Mouse (Mus musculus) embryonic facial prominence, embryonic 12.5 days (tissue): ENCODE results near the gene Naif1. TPM values are rescaled to one million over a fixed set of nuclear protein-coding genes. Genes with fewer than 3 reads are reported as not detected.
A peak's percentile ranks its signal among the peaks of the same experiment; 100 is the strongest.

ENCODE experiments used
- ATAC-seq: fragments of 200-750 bp; cut with Nextera tagmentation; 2 replicates; pipeline ENCODE4 v1.8.0; 2017; ENCODE audit not compliant: insufficient number of reproducible peaks, insufficient read depth, low FRiP score, low TSS enrichment
- H3K27ac ChIP-seq: fragments of 300-500 bp; sonication (generic); 2 replicates; pipeline ENCODE4 v1.5.1; 2016; ENCODE audit warnings: mild to moderate bottlenecking
- H3K27me3 ChIP-seq: fragments of 300-500 bp; sonication (generic); 2 replicates; pipeline ENCODE4 v1.6.1; 2016; ENCODE audit warnings: mild to moderate bottlenecking, moderate library complexity
- H3K36me3 ChIP-seq: fragments of 300-500 bp; sonication (generic); 2 replicates; pipeline ENCODE4 v1.6.1; 2016; ENCODE audit warnings: mild to moderate bottlenecking
- H3K4me1 ChIP-seq: fragments of 300-500 bp; sonication (generic); 2 replicates; pipeline ENCODE4 v1.6.1; 2016
- H3K4me2 ChIP-seq: fragments of 300-500 bp; sonication (generic); replicated peaks from 2 replicates; pipeline ENCODE4 v1.6.1; 2016; ENCODE audit warnings: mild to moderate bottlenecking, moderate library complexity
- H3K4me3 ChIP-seq: fragments of 300-500 bp; sonication (generic); 2 replicates; pipeline ENCODE4 v1.5.1; 2016; ENCODE audit warnings: mild to moderate bottlenecking
- H3K9ac ChIP-seq: fragments of 300-500 bp; sonication (generic); 2 replicates; pipeline ENCODE4 v1.6.1; 2016; ENCODE audit warnings: mild to moderate bottlenecking, moderate library complexity
- H3K9me3 ChIP-seq: fragments of 300-500 bp; sonication (generic); 2 replicates; pipeline ENCODE4 v1.6.1; 2016; ENCODE audit warnings: mild to moderate bottlenecking, moderate library complexity
- WGBS: fragments of 180-500 bp; shearing (Covaris S2); methylation state at CpG from one replicate; pipeline ENCODE4 v1.1.7; 2016; 5-methylcytosine and 5-hydroxymethylcytosine counted together
- polyA plus RNA-seq: library from polyadenylated mRNA; unstranded; fragments of >200 nt; fragmentation: Nextera tagmentation; extraction: Ambion mirVana; gene quantifications from 2 replicates; pipeline ENCODE4 v1.2.1, GENCODE M21; 2016

Naif1 gene
- polyA plus RNA-seq, 1 experiment from 2014 or later: 6.3 TPM

DNA sequence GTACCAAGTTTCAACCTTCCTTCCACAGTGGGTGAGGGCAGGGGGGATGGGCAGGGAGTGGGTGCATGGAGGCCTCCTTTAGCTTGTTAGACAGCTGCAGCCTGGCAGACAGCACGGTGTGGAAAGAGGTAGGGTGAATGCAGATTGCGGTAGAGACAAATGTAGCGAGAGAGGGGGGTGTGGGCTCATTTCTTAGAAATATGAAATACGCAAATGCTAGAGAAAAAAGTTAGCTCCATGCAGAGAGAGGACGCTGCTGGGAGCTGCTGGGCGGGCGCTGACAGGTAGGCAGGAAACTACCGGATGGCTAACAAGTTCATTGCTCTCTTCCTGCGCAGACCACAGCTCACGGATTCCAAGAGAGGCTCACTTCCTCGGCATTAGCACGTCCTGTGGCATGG is 43.0 kb downstream of the Naif1 start:
- ATAC-seq: no peak
- Histone ChIP-seq H3K27ac (no peak overlapping the region), H3K9ac (0 out of 2 replicates have a peak overlapping the region, but pooled peaks have one; percentile 24), H3K36me3 (no peaks in the 10 kb centered on the region), H3K9me3 (no peaks in the 10 kb centered on the region; the same call in 1 of the 2 replicates), H3K4me3 (no peak overlapping the region), H3K4me2 (no peak overlapping the region), H3K4me1 (no peaks in the 10 kb centered on the region), H3K27me3 (no peaks in the 10 kb centered on the region)
- 71% methylated on average over 12 of the region's 12 CpGs for WGBS

DNA sequence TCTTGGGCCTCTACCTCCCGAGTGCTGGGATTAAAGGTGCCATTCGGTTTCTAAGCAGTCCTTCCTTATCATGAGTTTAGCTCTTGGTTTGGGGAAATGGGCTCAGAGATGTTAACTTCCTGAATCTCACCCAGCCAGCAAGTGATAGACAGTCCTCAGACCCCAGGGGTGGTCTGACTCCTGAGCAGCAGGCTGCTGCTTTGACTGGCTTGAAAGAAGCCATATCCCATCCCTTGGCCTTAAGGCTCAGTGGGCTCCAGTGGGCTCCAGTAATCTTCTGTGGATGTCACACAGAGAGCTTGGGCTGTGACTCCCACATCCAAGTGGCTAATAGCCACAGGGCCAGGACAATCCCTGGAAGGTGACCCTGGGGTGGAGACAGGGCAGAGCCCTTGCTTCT is 44.3 kb downstream of the Naif1 start:
- Histone ChIP-seq H3K27me3 (no peaks in the 10 kb centered on the region), H3K36me3 (no peaks in the 10 kb centered on the region), H3K4me2 (no peak overlapping the region), H3K4me1 (no peaks in the 10 kb centered on the region), H3K9ac (no peak overlapping the region), H3K4me3 (no peak overlapping the region), H3K27ac (no peak overlapping the region), H3K9me3 (no peaks in the 10 kb centered on the region; the same call in 1 of the 2 replicates)
- 71% methylated on average over 2 of the region's 2 CpGs for WGBS
- no peak for ATAC-seq

DNA sequence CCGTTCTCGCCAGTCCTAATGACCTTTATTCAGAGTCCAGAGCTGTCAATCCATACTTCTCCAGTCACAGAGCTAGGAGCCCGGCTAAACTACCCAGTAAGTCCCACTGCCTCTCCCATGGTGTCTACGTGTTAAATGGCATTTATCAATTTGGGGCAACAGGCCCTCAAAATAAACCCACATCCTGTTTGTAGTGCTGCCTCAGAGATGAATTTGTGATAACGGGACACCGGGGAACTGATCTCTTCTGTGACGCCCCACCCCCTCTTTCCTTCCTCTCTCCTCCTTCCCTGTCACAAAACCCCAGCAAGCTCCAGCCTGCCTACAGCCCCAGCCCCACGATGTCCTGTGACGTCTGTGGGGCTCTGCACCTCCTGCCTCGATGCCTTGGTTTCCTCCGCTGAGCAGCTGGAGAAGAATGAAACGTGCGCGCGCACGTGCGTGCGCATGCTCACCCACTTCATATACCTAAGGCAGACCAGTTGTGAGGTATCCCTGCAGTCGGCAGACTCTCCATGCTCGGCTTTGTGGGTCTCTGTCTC is 45.0 kb downstream of the Naif1 start:
- Histone ChIP-seq H3K4me2 (no peak overlapping the region), H3K27me3 (no peaks in the 10 kb centered on the region), H3K4me3 (no peak overlapping the region), H3K4me1 (no peaks in the 10 kb centered on the region), H3K36me3 (no peaks in the 10 kb centered on the region), H3K9me3 (no peaks in the 10 kb centered on the region; the same call in 1 of the 2 replicates), H3K27ac (no peak overlapping the region), H3K9ac (no peak overlapping the region)
- ATAC-seq: no peak
- WGBS: 71% methylated on average over 20 of the region's 20 CpGs

DNA sequence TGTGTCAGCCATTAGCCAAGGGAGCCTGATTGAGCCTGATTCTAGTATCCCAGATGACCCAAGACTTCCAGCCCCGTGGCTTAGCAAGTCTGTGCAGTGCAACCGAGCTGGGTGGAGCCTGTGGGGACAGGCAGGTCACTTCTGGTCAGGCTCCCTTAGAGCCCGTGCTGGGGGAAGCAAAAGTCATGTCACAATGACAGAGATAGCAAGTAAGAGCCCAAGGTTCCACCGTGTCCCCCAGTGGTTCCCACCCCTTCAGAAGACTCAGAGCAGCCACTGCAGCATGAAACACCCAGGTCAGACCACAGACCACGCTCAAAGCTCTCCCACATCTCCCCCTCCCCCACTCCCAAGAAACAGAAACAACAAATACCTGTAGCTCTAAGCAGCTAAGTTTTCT is 45.9 kb downstream of the Naif1 start:
- H3K9me3 ChIP-seq: no peaks in the 10 kb centered on the region; the same call in 1 of the 2 replicates
- no peak overlapping the region for H3K4me2 ChIP-seq
- no peaks in the 10 kb centered on the region for H3K4me1 ChIP-seq
- H3K9ac ChIP-seq: no peak overlapping the region
- no peak overlapping the region for H3K4me3 ChIP-seq
- H3K36me3 ChIP-seq: no peaks in the 10 kb centered on the region
- H3K27ac ChIP-seq: no peak overlapping the region
- no peak for ATAC-seq
- WGBS: 58% methylated on average over 5 of the region's 5 CpGs
- no peaks in the 10 kb centered on the region for H3K27me3 ChIP-seq

DNA sequence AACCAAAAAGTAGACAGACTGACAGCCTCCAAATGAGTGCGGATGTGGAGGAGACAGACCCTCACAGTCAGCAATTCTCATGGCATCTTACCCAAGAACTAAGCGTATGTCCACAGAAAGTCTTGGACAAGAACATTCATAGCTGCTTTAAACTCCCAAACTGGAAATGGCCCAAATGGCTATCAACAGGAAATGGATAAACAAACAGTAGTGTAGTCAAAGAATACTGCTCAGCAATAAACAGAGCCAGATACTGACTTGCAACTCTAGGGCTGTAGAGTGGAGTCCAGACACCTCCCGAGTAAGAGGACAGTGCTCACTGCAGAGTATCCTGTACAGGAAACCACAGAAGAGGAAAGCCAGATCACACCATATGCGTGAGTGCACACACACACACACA is 49.1 kb downstream of the Naif1 start:
- H3K36me3 ChIP-seq: no peaks in the 10 kb centered on the region
- no peak overlapping the region for H3K4me3 ChIP-seq
- no peaks in the 10 kb centered on the region for H3K4me1 ChIP-seq
- no peak overlapping the region for H3K27ac ChIP-seq
- H3K9me3 ChIP-seq: no peaks in the 10 kb centered on the region; the same call in 1 of the 2 replicates
- WGBS: 93% methylated on average over 4 of the region's 4 CpGs
- H3K9ac ChIP-seq: no peak overlapping the region
- no peak for ATAC-seq
- H3K4me2 ChIP-seq: no peak overlapping the region
- no peaks in the 10 kb centered on the region for H3K27me3 ChIP-seq

DNA sequence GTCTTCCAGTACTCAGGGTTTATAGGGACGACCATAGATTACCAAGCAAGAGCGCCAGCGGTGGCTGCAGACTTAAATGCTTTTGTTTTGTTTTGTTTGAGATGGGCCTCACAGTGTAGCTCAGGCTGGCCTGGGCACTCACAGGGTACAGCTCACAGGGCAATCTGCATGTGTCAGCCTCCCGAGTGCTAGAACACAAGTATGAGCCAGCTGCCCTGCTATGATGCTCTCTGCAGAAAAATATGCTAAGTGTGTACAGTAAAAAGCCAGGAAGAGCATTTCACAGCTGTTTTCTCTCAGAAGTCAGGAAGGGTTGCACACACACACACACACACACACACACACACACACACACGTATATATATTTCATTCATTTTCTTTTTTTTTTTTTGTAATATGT is 50.2 kb downstream of the Naif1 start:
- H3K9ac ChIP-seq: no peak overlapping the region
- no peak for ATAC-seq
- no peak overlapping the region for H3K27ac ChIP-seq
- no peaks in the 10 kb centered on the region for H3K36me3 ChIP-seq
- no peaks in the 10 kb centered on the region; the same call in 1 of the 2 replicates for H3K9me3 ChIP-seq
- H3K27me3 ChIP-seq: no peaks in the 10 kb centered on the region
- WGBS: 73% methylated on average over 5 of the region's 5 CpGs
- no peak overlapping the region for H3K4me2 ChIP-seq
- no peak overlapping the region for H3K4me3 ChIP-seq
- H3K4me1 ChIP-seq: no peaks in the 10 kb centered on the region

DNA sequence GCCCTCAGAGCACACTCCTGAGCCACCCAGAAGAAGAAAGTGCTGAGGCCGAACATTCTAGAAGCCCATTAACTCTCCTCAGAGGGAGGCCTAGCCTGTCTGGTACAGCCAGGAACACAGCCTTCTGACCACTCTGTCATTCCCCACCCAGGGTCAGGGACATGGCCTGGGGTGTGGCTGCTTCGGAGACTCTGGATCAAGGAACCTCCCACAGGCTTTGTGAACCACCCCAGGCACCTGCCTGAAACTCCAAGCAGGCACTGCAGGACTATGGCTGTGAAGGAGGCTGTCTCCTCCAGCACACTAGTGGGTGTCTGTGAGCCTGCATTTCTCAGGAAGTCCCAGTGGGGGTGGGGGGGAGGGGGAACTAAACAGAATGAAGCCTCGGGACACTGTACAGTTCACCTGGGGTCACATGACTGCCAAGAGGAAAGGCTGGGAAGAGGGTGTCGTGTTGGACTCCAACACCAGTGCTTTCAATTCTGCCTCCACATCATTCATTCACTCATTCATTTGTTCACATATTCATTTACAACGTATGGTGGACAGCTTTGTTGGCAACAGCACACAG is 51.6 kb downstream of the Naif1 start:
- H3K27ac ChIP-seq: no peak overlapping the region
- H3K4me2 ChIP-seq: no peak overlapping the region
- H3K4me3 ChIP-seq: no peak overlapping the region
- no peak; the same call in 1 of the 2 replicates for ATAC-seq
- no peaks in the 10 kb centered on the region for H3K36me3 ChIP-seq
- no peak overlapping the region for H3K9ac ChIP-seq
- H3K4me1 ChIP-seq: no peaks in the 10 kb centered on the region
- WGBS: 59% methylated on average over 5 of the region's 5 CpGs
- H3K27me3 ChIP-seq: no peaks in the 10 kb centered on the region
- no peaks in the 10 kb centered on the region; the same call in 1 of the 2 replicates for H3K9me3 ChIP-seq

DNA sequence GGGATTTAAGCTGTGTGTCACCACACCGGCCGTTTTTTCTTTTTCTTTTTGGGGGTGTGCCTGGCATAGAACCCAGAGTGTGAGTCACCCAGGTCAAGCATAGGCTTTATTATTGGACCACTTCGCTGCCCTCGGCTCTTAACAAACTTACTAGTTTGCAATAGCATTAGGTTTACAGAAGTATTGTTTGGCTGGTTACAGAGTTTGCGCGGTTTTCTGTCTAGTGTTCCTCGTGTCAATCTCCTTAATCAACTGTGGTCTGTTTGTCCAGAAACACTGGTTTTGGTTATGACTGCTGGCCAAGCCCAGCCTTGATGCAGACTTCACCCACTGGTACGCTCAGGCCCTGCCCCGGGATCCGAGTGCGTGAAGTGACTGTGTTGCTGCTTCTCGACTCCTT is 52.6 kb downstream of the Naif1 start:
- no peak overlapping the region for H3K9ac ChIP-seq
- H3K27me3 ChIP-seq: no peaks in the 10 kb centered on the region
- no peak for ATAC-seq
- H3K36me3 ChIP-seq: no peaks in the 10 kb centered on the region
- no peaks in the 10 kb centered on the region; the same call in 1 of the 2 replicates for H3K9me3 ChIP-seq
- no peak overlapping the region for H3K4me2 ChIP-seq
- H3K4me1 ChIP-seq: no peaks in the 10 kb centered on the region
- WGBS: 89% methylated on average over 12 of the region's 12 CpGs
- no peak overlapping the region for H3K4me3 ChIP-seq
- H3K27ac ChIP-seq: no peak overlapping the region

DNA sequence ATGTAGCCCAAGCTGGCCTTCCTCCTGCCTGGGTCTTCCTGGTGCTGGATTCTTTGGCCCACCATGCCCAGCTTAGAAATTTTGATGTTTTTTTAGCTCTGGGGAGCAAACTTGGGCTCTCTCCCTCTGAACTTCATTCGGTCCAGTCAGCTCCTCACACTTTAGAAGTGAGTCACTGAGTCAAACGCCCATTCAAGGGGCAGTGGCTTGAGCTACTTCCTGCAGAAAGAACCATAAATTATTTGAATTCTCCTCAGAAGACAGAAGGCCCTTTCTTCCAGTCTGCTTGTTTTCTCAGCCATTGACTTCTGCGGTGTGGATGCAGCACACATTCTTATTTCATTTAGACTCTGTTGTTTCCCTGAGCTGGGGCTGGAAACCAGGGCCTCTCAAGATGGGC is 53.3 kb downstream of the Naif1 start:
- Histone ChIP-seq H3K9ac (no peak overlapping the region), H3K36me3 (no peaks in the 10 kb centered on the region), H3K4me1 (no peaks in the 10 kb centered on the region), H3K27me3 (no peaks in the 10 kb centered on the region), H3K27ac (no peak overlapping the region), H3K4me2 (no peak overlapping the region), H3K9me3 (no peaks in the 10 kb centered on the region; the same call in 1 of the 2 replicates), H3K4me3 (no peak overlapping the region)
- 42% methylated on average over 3 of the region's 3 CpGs for WGBS
- ATAC-seq: no peak

DNA sequence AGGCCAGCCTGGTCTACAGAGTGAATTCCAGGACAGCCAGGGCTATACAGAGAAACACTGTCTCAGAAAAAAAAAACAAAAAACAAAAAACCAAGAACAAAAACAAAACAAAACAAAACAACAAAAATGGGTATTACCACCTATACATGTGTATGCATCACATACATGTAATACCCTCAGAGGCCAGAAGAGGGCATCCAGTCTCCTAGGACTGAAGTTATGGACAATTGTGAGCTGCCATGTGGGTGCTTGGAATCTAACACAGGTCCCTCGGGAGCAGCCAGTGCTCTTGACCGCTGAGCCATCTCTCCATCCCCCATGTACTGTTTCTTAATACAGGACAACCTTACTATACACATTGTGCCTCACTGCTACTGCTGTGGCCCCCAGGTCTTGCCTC is 55.3 kb downstream of the Naif1 start:
- no peak for ATAC-seq
- H3K4me1 ChIP-seq: peaks cover 12% of the 10 kb centered on the region
- H3K9me3 ChIP-seq: no peaks in the 10 kb centered on the region
- H3K27ac ChIP-seq: no peak overlapping the region
- no peak overlapping the region for H3K4me2 ChIP-seq
- H3K9ac ChIP-seq: no peak overlapping the region
- WGBS: 100% methylated on average over 2 of the region's 2 CpGs
- no peaks in the 10 kb centered on the region for H3K36me3 ChIP-seq
- H3K27me3 ChIP-seq: no peaks in the 10 kb centered on the region
- no peak overlapping the region for H3K4me3 ChIP-seq
